Mouse (Mus musculus): ENCODE measurements around the gene Smchd1.

Gene Smchd1

GRCm38 (mm10) chr17:71310486-71311339 lies 164.4 kb downstream of the Smchd1 start:
- no peak for DNase-seq (ENCODE audit: extremely low spot score, low read depth, low spot score)

GRCm38 (mm10) chr17:71309711-71310485 lies 165.2 kb downstream of the Smchd1 start:
- no peak for DNase-seq (ENCODE audit: extremely low spot score, low read depth, low spot score)

GRCm38 (mm10) chr17:71309141-71309540 lies 166.0 kb downstream of the Smchd1 start:
- no peak for DNase-seq (ENCODE audit: extremely low spot score, low read depth, low spot score)

- no peak for DNase-seq (ENCODE audit: extremely low spot score, low read depth, low spot score)
These were observed 166.8 kb downstream of the Smchd1 start for GRCm38 (mm10) chr17:71308296-71308695.

- DNase-seq (ENCODE audit: extremely low spot score, low read depth, low spot score): no peak
These were observed 167.8 kb downstream of the Smchd1 start for GRCm38 (mm10) chr17:71307251-71307790.

- no peak for DNase-seq (ENCODE audit: extremely low spot score, low read depth, low spot score)
These were observed 168.4 kb downstream of the Smchd1 start for GRCm38 (mm10) chr17:71306716-71307115.

GRCm38 (mm10) chr17:71306091-71306490 lies 169.1 kb downstream of the Smchd1 start:
- no peak for DNase-seq (ENCODE audit: extremely low spot score, low read depth, low spot score)

GRCm38 (mm10) chr17:71303444-71303843 lies 171.7 kb downstream of the Smchd1 start:
- no peak for DNase-seq (ENCODE audit: extremely low spot score, low read depth, low spot score)

GRCm38 (mm10) chr17:71301413-71301812 lies 173.7 kb downstream of the Smchd1 start:
- no peak for DNase-seq (ENCODE audit: extremely low spot score, low read depth, low spot score)

GRCm38 (mm10) chr17:71300338-71300737 lies 174.8 kb downstream of the Smchd1 start:
- DNase-seq (ENCODE audit: extremely low spot score, low read depth, low spot score): no peak

- no peak for DNase-seq (ENCODE audit: extremely low spot score, low read depth, low spot score)
These were observed 175.3 kb downstream of the Smchd1 start for GRCm38 (mm10) chr17:71299879-71300278.

GRCm38 (mm10) chr17:71294570-71294969 lies 180.6 kb downstream of the Smchd1 start:
- DNase-seq (ENCODE audit: extremely low spot score, low read depth, low spot score): no peak

Data from hindlimb bud, embryonic 11.5 days (tissue).